Mouse (Mus musculus) bone marrow macrophage, adult 2 months (primary cell): ENCODE data around the gene Fkbp4. TPM values are rescaled to one million over a fixed set of nuclear protein-coding genes. Genes with fewer than 3 reads are reported as not detected.

Experiments used
- H3K27ac ChIP-seq: 2 replicates; pipeline ENCODE4 v1.5.1; 2012; ENCODE audit warnings: low read depth, low read length; ENCODE audit not compliant: insufficient read depth
- H3K4me1 ChIP-seq: 2 replicates; pipeline ENCODE4 v1.6.1; 2012; ENCODE audit warnings: low read length; ENCODE audit not compliant: control insufficient read depth, insufficient read depth
- H3K4me3 ChIP-seq: 2 replicates; pipeline ENCODE4 v1.5.1; 2012; ENCODE audit warnings: mild to moderate bottlenecking, low read length, moderate library complexity; ENCODE audit not compliant: insufficient read depth
- CTCF ChIP-seq: IDR thresholded peaks from 2 replicates; pipeline ENCODE4 v1.5.1; 2012; ENCODE audit warnings: low read depth, mild to moderate bottlenecking, low read length, moderate library complexity
- POLR2A ChIP-seq: IDR thresholded peaks from 2 replicates; pipeline ENCODE4 v1.6.1; 2012; ENCODE audit warnings: mild to moderate bottlenecking, low read depth, low read length, borderline replicate concordance
- polyA plus RNA-seq: library from polyadenylated mRNA; stranded (reverse); fragments of >200 nt; gene quantifications from 2 replicates; pipeline ENCODE4 v1.2.4, GENCODE M21; 2012; ENCODE audit not compliant: missing spikeins, insufficient read depth, insufficient read length

Gene Fkbp4
- polyA plus RNA-seq, 1 experiment: 28.9 TPM

GRCm38 (mm10) chr6:128461606-128462005 is 23.1 kb upstream of the Fkbp4 start:
- no peak overlapping the region for H3K27ac ChIP-seq
- TF ChIP-seq CTCF: no peak
- no peak for TF ChIP-seq POLR2A
- no peak overlapping the region for H3K4me3 ChIP-seq
- no peaks in the 10 kb centered on the region for H3K4me1 ChIP-seq

GRCm38 (mm10) chr6:128460729-128461503 is 22.4 kb upstream of the Fkbp4 start:
- no peak for TF ChIP-seq POLR2A
- TF ChIP-seq CTCF: no peak
- Histone ChIP-seq H3K4me1 (no peaks in the 10 kb centered on the region), H3K4me3 (no peak overlapping the region), H3K27ac (no peak overlapping the region)

GRCm38 (mm10) chr6:128460321-128460720 is 21.8 kb upstream of the Fkbp4 start:
- no peaks in the 10 kb centered on the region for H3K4me1 ChIP-seq
- H3K4me3 ChIP-seq: no peak overlapping the region
- no peak for TF ChIP-seq POLR2A
- no peak for TF ChIP-seq CTCF
- H3K27ac ChIP-seq: no peak overlapping the region

GRCm38 (mm10) chr6:128457186-128457585 is 18.7 kb upstream of the Fkbp4 start:
- H3K4me1 ChIP-seq: no peaks in the 10 kb centered on the region
- no peak overlapping the region for H3K4me3 ChIP-seq
- no peak overlapping the region for H3K27ac ChIP-seq
- no peak for TF ChIP-seq CTCF
- no peak for TF ChIP-seq POLR2A

GRCm38 (mm10) chr6:128455835-128456605 is 17.5 kb upstream of the Fkbp4 start:
- TF ChIP-seq POLR2A: no peak
- TF ChIP-seq CTCF: no peak
- Histone ChIP-seq H3K4me3 (no peak overlapping the region), H3K4me1 (no peaks in the 10 kb centered on the region), H3K27ac (no peak overlapping the region)

GRCm38 (mm10) chr6:128447063-128447462 is 8.6 kb upstream of the Fkbp4 start:
- no peak overlapping the region for H3K27ac ChIP-seq
- H3K4me3 ChIP-seq: no peak overlapping the region
- peaks cover 3% of the 10 kb centered on the region for H3K4me1 ChIP-seq
- TF ChIP-seq POLR2A (no peak), CTCF (no peak)

GRCm38 (mm10) chr6:128445761-128446535 is 7.5 kb upstream of the Fkbp4 start:
- Histone ChIP-seq H3K27ac (no peak overlapping the region), H3K4me1 (peaks cover 3% of the 10 kb centered on the region), H3K4me3 (no peak overlapping the region)
- TF ChIP-seq POLR2A (no peak), CTCF (peak; percentile 56; the same call in 1 of the 2 replicates)

GRCm38 (mm10) chr6:128440238-128440637 is 1.8 kb upstream of the Fkbp4 start:
- TF ChIP-seq CTCF (no peak), POLR2A (no peak)
- H3K4me1 ChIP-seq: peaks cover 10% of the 10 kb centered on the region
- no peak overlapping the region for H3K27ac ChIP-seq
- H3K4me3 ChIP-seq: no peak overlapping the region

GRCm38 (mm10) chr6:128438871-128439341 is 429 bp upstream of the Fkbp4 start:
- Histone ChIP-seq H3K27ac (0 out of 2 replicates have a peak overlapping the region, but pooled peaks have one; percentile 6), H3K4me1 (peaks cover 10% of the 10 kb centered on the region), H3K4me3 (peak overlapping the region; percentile 90)
- no peak for TF ChIP-seq POLR2A
- no peak for TF ChIP-seq CTCF
